Mouse (Mus musculus) inflammation-experienced regulatory T-cells, adult 6 months (primary cell): ENCODE results near the gene Lrrc61. TPM values are rescaled to one million over a fixed set of nuclear protein-coding genes. Genes with fewer than 3 reads are reported as not detected.

Experiments
- ATAC-seq: one replicate; pipeline ENCODE4 v1.8.0; 2017
- polyA plus RNA-seq, 3 experiments: library from polyadenylated mRNA; unstranded; fragments of 100-300 nt; shearing (Covaris generic); gene quantifications; one replicate each; pipeline ENCODE4 v1.2.1; 2017

Gene Lrrc61
- polyA plus RNA-seq, 3 experiments from 2014 or later = 27.5 to 40.7 (median 30.3) TPM

- peak; percentile 67 for ATAC-seq
These were observed 38.8 kb downstream of the Lrrc61 start, which contains the start of the genes Repin1 and Gm44965 for GRCm38 (mm10) chr6:48593158-48594042. Repin1 (plus strand) TSS chr6:48593883. Gm44965 (plus strand) TSS chr6:48593941.

GRCm38 (mm10) chr6:48594043-48594738, 39.6 kb downstream of the Lrrc61 start:
- ATAC-seq = peak; percentile 72

GRCm38 (mm10) chr6:48595278-48595677, 40.7 kb downstream of the Lrrc61 start:
- ATAC-seq = no peak

- ATAC-seq = no peak
These were observed 42.1 kb downstream of the Lrrc61 start for GRCm38 (mm10) chr6:48596545-48597232.

- no peak for ATAC-seq
These were observed 42.6 kb downstream of the Lrrc61 start for GRCm38 (mm10) chr6:48597233-48597625.

- ATAC-seq = no peak
These were observed 46.0 kb downstream of the Lrrc61 start for GRCm38 (mm10) chr6:48600594-48600993.

- ATAC-seq = peak; percentile 97
These were observed 46.9 kb downstream of the Lrrc61 start, which contains the start of gene Zfp775 for GRCm38 (mm10) chr6:48601271-48602079. Zfp775 (plus strand) TSS chr6:48602063.

- peak; percentile 53 for ATAC-seq
These were observed 47.6 kb downstream of the Lrrc61 start for GRCm38 (mm10) chr6:48602080-48602741.

- no peak for ATAC-seq
These were observed 53.5 kb downstream of the Lrrc61 start for GRCm38 (mm10) chr6:48608124-48608523.

- no peak for ATAC-seq
These were observed 54.9 kb downstream of the Lrrc61 start for GRCm38 (mm10) chr6:48609512-48609911.

- ATAC-seq = no peak
These were observed 56.1 kb downstream of the Lrrc61 start for GRCm38 (mm10) chr6:48610657-48611056.

- no peak for ATAC-seq
These were observed 58.9 kb downstream of the Lrrc61 start for GRCm38 (mm10) chr6:48613464-48613863.

- no peak for ATAC-seq
These were observed 60.2 kb downstream of the Lrrc61 start for GRCm38 (mm10) chr6:48614756-48615155.

GRCm38 (mm10) chr6:48620031-48620430, 65.4 kb downstream of the Lrrc61 start:
- ATAC-seq = no peak

Other genes with a start within 250 kb of the Lrrc61 start
- 10 to 100 TPM in 2 of 3 experiments, 1 to 10 TPM in 1; 9.2 to 19.7 (median 12.2) TPM for gene Krba1, start 159.2 kb upstream of the Lrrc61 start, polyA plus RNA-seq
- gene Zfp467, start 109.0 kb upstream of the Lrrc61 start, polyA plus RNA-seq = 10 to 100 TPM in 1 of 3 experiments, 1 to 10 TPM in 2; 4.5 to 10.4 (median 8.2) TPM
- gene Sspo, start 106.6 kb upstream of the Lrrc61 start, polyA plus RNA-seq = 1 to 10 TPM in 1 of 3 experiments, under 1 TPM in 2; 0.54 to 1.2 (median 0.97) TPM
- gene Atp6v0e2, start 17.2 kb upstream of the Lrrc61 start, polyA plus RNA-seq = under 1 TPM in 1 of 3 experiments, not detected in 2; 0.57 TPM
- under 1 TPM in 1 of 3 experiments, not detected in 2; 0.35 TPM for gene Rarres2, start 18.0 kb downstream of the Lrrc61 start, polyA plus RNA-seq
- not detected for gene Gm45021, start 34.8 kb downstream of the Lrrc61 start, polyA plus RNA-seq
- 1 to 10 TPM; 2.7 to 6.3 (median 2.9) TPM for gene Repin1, start 39.1 kb downstream of the Lrrc61 start, polyA plus RNA-seq
- gene Gm44965, start 39.1 kb downstream of the Lrrc61 start, polyA plus RNA-seq = 1 to 10 TPM in 1 of 3 experiments, not detected in 2; 2.7 TPM
- 1 to 10 TPM; 4.5 to 7.7 (median 7.3) TPM for gene Zfp775, start 47.3 kb downstream of the Lrrc61 start, polyA plus RNA-seq
- 1 to 10 TPM in 2 of 3 experiments, under 1 TPM in 1; 0.40 to 2.2 (median 2.1) TPM for gene AI854703, start 72.0 kb downstream of the Lrrc61 start, polyA plus RNA-seq
- 100 to 1,000 TPM; 134 to 165 (median 146) TPM for gene Gimap8, start 92.4 kb downstream of the Lrrc61 start, polyA plus RNA-seq
- 100 to 1,000 TPM; 236 to 293 (median 290) TPM for gene Gimap9, start 121.3 kb downstream of the Lrrc61 start, polyA plus RNA-seq
- gene Gimap4, start 129.8 kb downstream of the Lrrc61 start, polyA plus RNA-seq = 1,000 to 10,000 TPM; 1,788 to 2,089 (median 1,869) TPM
- 1,000 to 10,000 TPM; 1,024 to 1,390 (median 1,261) TPM for gene Gimap6, start 153.4 kb downstream of the Lrrc61 start, polyA plus RNA-seq
- 10 to 100 TPM; 58.9 to 85.2 (median 59.9) TPM for gene Gm28053, start 163.8 kb downstream of the Lrrc61 start, polyA plus RNA-seq
- gene Gimap7, start 163.8 kb downstream of the Lrrc61 start, polyA plus RNA-seq = 100 to 1,000 TPM; 458 to 769 (median 564) TPM
- gene Gimap1, start 184.3 kb downstream of the Lrrc61 start, polyA plus RNA-seq = 100 to 1,000 TPM; 353 to 386 (median 354) TPM
- 100 to 1,000 TPM; 218 to 266 (median 236) TPM for gene Gimap5, start 191.4 kb downstream of the Lrrc61 start, polyA plus RNA-seq
- 1,000 to 10,000 TPM; 1,096 to 1,768 (median 1,751) TPM for gene Gimap3, start 216.1 kb downstream of the Lrrc61 start, polyA plus RNA-seq